Mouse (Mus musculus) thymus, adult 2 months (tissue): ENCODE data around the gene Cstad. TPM values are rescaled to one million over a fixed set of nuclear protein-coding genes. Genes with fewer than 3 reads are reported as not detected.

Source experiments
- DNase-seq: peaks from one replicate; pipeline ENCODE4 v3.0.0; 2021
- H3K27ac ChIP-seq: fragments of 200-500 bp; 2 replicates; pipeline ENCODE4 v1.5.1; 2012; ENCODE audit warnings: low read length, control low read depth; ENCODE audit not compliant: control insufficient read depth, insufficient read depth
- H3K27me3 ChIP-seq: fragments of 200-500 bp; 2 replicates; pipeline ENCODE4 v1.6.1; 2012; ENCODE audit warnings: mild to moderate bottlenecking, low read length, moderate library complexity, mixed read lengths; ENCODE audit not compliant: control insufficient read depth, insufficient read depth
- H3K36me3 ChIP-seq: fragments of 200-500 bp; 2 replicates; pipeline ENCODE4 v1.6.1; 2012; ENCODE audit warnings: mild to moderate bottlenecking, low read length, moderate library complexity; ENCODE audit not compliant: control insufficient read depth, insufficient read depth
- H3K4me1 ChIP-seq: fragments of 200-500 bp; replicated peaks from 2 replicates; pipeline ENCODE4 v1.6.1; 2012; ENCODE audit warnings: low read length; ENCODE audit not compliant: control insufficient read depth, insufficient read depth
- H3K4me3 ChIP-seq: fragments of 200-500 bp; 2 replicates; pipeline ENCODE4 v1.5.1; 2012; ENCODE audit warnings: mild to moderate bottlenecking, low read length, control low read depth, moderate library complexity; ENCODE audit not compliant: control insufficient read depth, insufficient read depth
- CTCF ChIP-seq: fragments of 200-500 bp; IDR thresholded peaks from 2 replicates; pipeline ENCODE4 v1.5.1; 2012; ENCODE audit warnings: mild to moderate bottlenecking, control low read depth, low read length, moderate library complexity, borderline replicate concordance; ENCODE audit not compliant: control insufficient read depth, poor library complexity, insufficient read depth; ENCODE audit errors: extremely low read depth
- POLR2A ChIP-seq: fragments of 200-500 bp; IDR thresholded peaks from 2 replicates; pipeline ENCODE4 v1.6.1; 2012; ENCODE audit warnings: mild to moderate bottlenecking, low read length, control low read depth, moderate library complexity; ENCODE audit not compliant: control insufficient read depth, poor library complexity, insufficient read depth; ENCODE audit errors: extremely low read depth
- WGBS: fragments of 180-500 bp; shearing (Covaris S2); methylation state at CpG from one replicate; pipeline ENCODE4 v1.1.7; 2018; 5-methylcytosine and 5-hydroxymethylcytosine counted together
- polyA plus RNA-seq: library from polyadenylated mRNA; depleted of rRNA; stranded (reverse); fragments of >200 nt; gene quantifications from 2 replicates; pipeline ENCODE4 v1.2.3, GENCODE M21; 2012

Gene Cstad
- polyA plus RNA-seq, 1 experiment: 2.9 TPM

DNA sequence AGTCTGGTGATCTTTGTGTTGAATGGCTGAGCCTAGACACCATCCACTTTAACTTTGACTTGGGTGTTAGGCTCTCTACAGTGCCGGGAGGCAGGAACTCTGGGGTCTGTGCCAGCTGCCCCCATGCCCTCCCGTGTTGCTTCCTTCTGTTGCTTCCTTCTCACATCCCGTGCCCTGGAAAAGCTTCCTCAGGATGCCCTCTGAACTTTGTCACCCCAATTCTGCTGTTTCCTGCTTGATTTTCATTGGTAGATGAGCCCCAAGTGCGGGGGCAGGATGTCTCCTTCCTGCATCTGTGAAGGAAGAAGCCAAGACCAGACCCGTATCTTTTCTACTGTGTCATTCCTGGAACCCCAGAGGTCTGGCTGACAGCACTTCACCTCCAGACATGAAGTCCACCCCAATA, 41.4 kb downstream of the Cstad start:
- no peak for TF ChIP-seq CTCF
- no peak for TF ChIP-seq POLR2A
- peak; percentile 64 for DNase-seq
- WGBS: 29% methylated on average over 5 of the region's 5 CpGs
- Histone ChIP-seq H3K4me1 (peaks cover 13% of the 10 kb centered on the region), H3K4me3 (peak overlapping the region; percentile 47), H3K36me3 (no peaks in the 10 kb centered on the region), H3K27ac (peak overlapping the region; percentile 91), H3K27me3 (no peaks in the 10 kb centered on the region)

GRCm38 (mm10) chr2:30637991-30638390, 43.2 kb downstream of the Cstad start:
- H3K27me3 ChIP-seq: no peaks in the 10 kb centered on the region
- H3K36me3 ChIP-seq: no peaks in the 10 kb centered on the region
- 99% methylated on average over 6 of the region's 6 CpGs for WGBS
- DNase-seq: no peak
- no peak overlapping the region for H3K27ac ChIP-seq
- peaks cover 13% of the 10 kb centered on the region for H3K4me1 ChIP-seq
- no peak overlapping the region for H3K4me3 ChIP-seq
- TF ChIP-seq CTCF: no peak
- TF ChIP-seq POLR2A: no peak

GRCm38 (mm10) chr2:30640021-30640481, 45.2 kb downstream of the Cstad start:
- no peak overlapping the region for H3K4me3 ChIP-seq

DNA sequence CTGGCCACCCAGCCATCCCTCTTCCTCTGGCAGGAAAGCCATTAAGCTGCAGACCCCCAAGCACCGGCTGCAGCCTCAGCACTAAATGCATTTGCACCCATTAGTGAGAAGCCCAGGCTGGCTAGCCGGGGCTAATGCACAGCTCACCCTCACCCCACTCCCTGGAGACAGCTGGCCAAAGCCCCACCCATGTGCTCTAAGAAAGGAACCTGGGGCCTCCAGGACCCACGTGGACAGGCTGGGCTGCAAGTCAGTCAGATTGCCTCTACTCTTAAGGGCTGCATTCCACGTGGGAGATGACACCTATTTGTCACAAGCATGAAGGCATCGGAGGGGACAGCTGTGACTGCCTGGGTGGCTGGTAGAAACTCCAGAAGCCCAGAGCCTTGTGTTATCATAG, 48.0 kb downstream of the Cstad start:
- Histone ChIP-seq H3K27ac (no peak overlapping the region), H3K4me3 (no peak overlapping the region), H3K36me3 (no peaks in the 10 kb centered on the region), H3K27me3 (no peaks in the 10 kb centered on the region), H3K4me1 (peaks cover 10% of the 10 kb centered on the region)
- DNase-seq: no peak
- 51% methylated on average over 5 of the region's 5 CpGs for WGBS
- TF ChIP-seq CTCF (no peak), POLR2A (no peak)

More at GRCm38 (mm10) chr2:30640021-30640481, 45.2 kb downstream of the Cstad start:
- H3K4me1 ChIP-seq: peaks cover 13% of the 10 kb centered on the region
- no peaks in the 10 kb centered on the region for H3K27me3 ChIP-seq
- WGBS: 80% methylated on average over 11 of the region's 11 CpGs
- no peak for DNase-seq
- no peak for TF ChIP-seq POLR2A
- TF ChIP-seq CTCF: no peak
- no peak overlapping the region for H3K27ac ChIP-seq
- no peaks in the 10 kb centered on the region for H3K36me3 ChIP-seq

GRCm38 (mm10) chr2:30643422-30643821, 48.6 kb downstream of the Cstad start:
- H3K4me3 ChIP-seq: no peak overlapping the region

GRCm38 (mm10) chr2:30646833-30647232, 52.0 kb downstream of the Cstad start:
- no peaks in the 10 kb centered on the region for H3K36me3 ChIP-seq
- no peak overlapping the region for H3K27ac ChIP-seq
- no peaks in the 10 kb centered on the region for H3K27me3 ChIP-seq
- H3K4me1 ChIP-seq: peaks cover 17% of the 10 kb centered on the region
- 72% methylated on average over 5 of the region's 5 CpGs for WGBS
- no peak for TF ChIP-seq POLR2A
- no peak for TF ChIP-seq CTCF
- DNase-seq: no peak
- no peak overlapping the region for H3K4me3 ChIP-seq

More at GRCm38 (mm10) chr2:30643422-30643821, 48.6 kb downstream of the Cstad start:
- Histone ChIP-seq H3K27me3 (no peaks in the 10 kb centered on the region), H3K36me3 (no peaks in the 10 kb centered on the region), H3K27ac (no peak overlapping the region), H3K4me1 (peaks cover 16% of the 10 kb centered on the region)
- 92% methylated on average over 7 of the region's 7 CpGs for WGBS
- TF ChIP-seq CTCF: no peak
- TF ChIP-seq POLR2A: no peak
- DNase-seq: no peak
